ENCODE assay signal across 27 mouse cellular contexts in genomic region chr10:117750529-117751281, GRCm38 (mm10). TPM values are rescaled to one million over a fixed set of nuclear protein-coding genes. Genes with fewer than 3 reads are reported as not detected.
"Had no signal": no experiment of that assay in that cellular context is flagged by ENCODE, and none has a peak within 500 bp of the region (broad histone marks: within the 10 kb centered on the region; RNA-seq: fewer than 3 reads in every experiment).

No protein-coding gene starts in this region.

- H3K4me3 ChIP-seq: embryonic facial prominence, embryonic 10.5 days; embryonic facial prominence, embryonic 12.5 days; embryonic facial prominence, embryonic 13.5 days; embryonic facial prominence, embryonic 15.5 days; erythroblast, embryonic 14.5 days; forebrain, embryonic 10.5 days; forebrain, embryonic 12.5 days; forebrain, embryonic 13.5 days; forebrain, embryonic 15.5 days; gastrocnemius, adult 2 months; heart, adult 2 months had no signal

- ATAC-seq: forebrain, embryonic 13.5 days; forebrain, embryonic 14.5 days; forebrain, embryonic 15.5 days; forebrain, embryonic 16.5 days; forebrain, postnatal 0 days had no signal

- H3K27ac ChIP-seq: embryonic facial prominence, embryonic 10.5 days; embryonic facial prominence, embryonic 12.5 days; embryonic facial prominence, embryonic 13.5 days; embryonic facial prominence, embryonic 15.5 days; forebrain, embryonic 10.5 days; forebrain, embryonic 12.5 days; forebrain, embryonic 13.5 days; forebrain, embryonic 15.5 days; gastrocnemius, adult 2 months; heart, adult 2 months had no signal

- H3K4me1 ChIP-seq: embryonic facial prominence, embryonic 12.5 days; embryonic facial prominence, embryonic 13.5 days; embryonic facial prominence, embryonic 15.5 days; forebrain, embryonic 10.5 days; forebrain, embryonic 13.5 days; forebrain, embryonic 15.5 days had no signal

- H3K4me2 ChIP-seq: embryonic facial prominence, embryonic 12.5 days; embryonic facial prominence, embryonic 13.5 days; embryonic facial prominence, embryonic 15.5 days; forebrain, embryonic 12.5 days; forebrain, embryonic 13.5 days; forebrain, embryonic 15.5 days had no signal

- H3K9me3 ChIP-seq: embryonic facial prominence, embryonic 10.5 days; embryonic facial prominence, embryonic 12.5 days; embryonic facial prominence, embryonic 13.5 days; embryonic facial prominence, embryonic 15.5 days; forebrain, embryonic 10.5 days; forebrain, embryonic 12.5 days; forebrain, embryonic 13.5 days; forebrain, embryonic 15.5 days had no signal

- H3K27me3 ChIP-seq: embryonic facial prominence, embryonic 12.5 days; embryonic facial prominence, embryonic 13.5 days; embryonic facial prominence, embryonic 15.5 days; forebrain, embryonic 12.5 days; forebrain, embryonic 13.5 days; forebrain, embryonic 15.5 days had no signal

- DNase-seq: cerebellum, adult 9-10 months; cerebellum, adult 9-11 months; cerebellum, postnatal 10 days; cerebellum, postnatal 14 days; cerebellum, postnatal 25 days; cerebellum, postnatal 36 days; embryo, embryonic 11 days; forebrain, postnatal 0 days; gastrocnemius, adult 2 months; gastrocnemius, postnatal 10 days; gastrocnemius, postnatal 14 days; gastrocnemius, postnatal 25 days; gastrocnemius, postnatal 36 days; heart, adult 11 months; heart, adult 18-20 months; heart, adult 2 months had no signal

- H3K9ac ChIP-seq: embryonic facial prominence, embryonic 12.5 days; embryonic facial prominence, embryonic 13.5 days; embryonic facial prominence, embryonic 15.5 days; forebrain, embryonic 12.5 days; forebrain, embryonic 13.5 days; forebrain, embryonic 15.5 days; forebrain, postnatal 0 days had no signal

RNA-seq across cellular contexts. Expression of gene Slc35e3, which starts 4.5 kb away (rescaled TPM):
- polyA plus RNA-seq: erythroblast, embryonic 14.5 days had no signal
